Mouse (Mus musculus): Measurements from ENCODE around the gene Lrmda. TPM values are rescaled to one million over a fixed set of nuclear protein-coding genes. Genes with fewer than 3 reads are reported as not detected.

Gene Lrmda
- polyA plus RNA-seq, 1 experiment from 2014 or later, result 0.23 TPM

DNA sequence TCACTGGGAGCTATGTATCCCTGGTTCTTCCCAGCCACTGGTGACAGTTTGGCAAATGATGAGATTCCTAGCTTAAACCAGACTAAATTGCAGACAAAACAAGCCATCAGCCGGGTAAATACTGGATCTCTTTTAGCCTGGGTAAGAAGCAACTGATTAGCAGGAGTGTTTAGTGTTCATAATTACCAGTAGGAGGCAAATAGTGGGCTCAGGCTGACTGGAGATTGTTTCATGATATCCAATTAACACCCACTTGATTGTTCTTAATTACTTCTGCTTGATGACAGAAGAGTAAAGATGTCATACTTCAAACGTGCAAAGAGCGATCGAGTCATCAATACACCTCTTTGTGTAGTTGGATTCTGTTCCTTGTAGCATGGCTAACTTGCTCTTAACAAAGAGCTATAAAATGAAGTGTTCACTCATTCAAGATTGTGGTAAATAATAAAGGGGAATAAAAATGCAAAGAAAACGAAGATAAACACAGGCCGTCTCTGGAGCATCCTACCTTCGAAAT, 405.6 kb downstream of the Lrmda start:
- no peaks in the 10 kb centered on the region for H3K27me3 ChIP-seq (ENCODE audit: control insufficient read depth, insufficient read depth, low read length)
- no peaks in the 10 kb centered on the region for H3K36me3 ChIP-seq (ENCODE audit: control insufficient read depth, insufficient read depth, low read length)
- no peaks in the 10 kb centered on the region for H3K4me1 ChIP-seq (ENCODE audit: control insufficient read depth, insufficient read depth, low read length)
- H3K4me3 ChIP-seq (ENCODE audit: low read depth, low read length), result no peak overlapping the region
- ATAC-seq (ENCODE audit: low FRiP score) (no peak), DNase-seq (ENCODE audit: low spot score, missing footprints) (no peak)
- no peak overlapping the region for H3K27ac ChIP-seq (ENCODE audit: low read depth, low read length)
- no peaks in the 10 kb centered on the region for H3K9me3 ChIP-seq (ENCODE audit: control insufficient read depth, low read length)
- WGBS, result 86% methylated on average over 7 of the region's 7 CpGs
- no peak overlapping the region for H3K4me2 ChIP-seq
- H3K9ac ChIP-seq (ENCODE audit: low read length), result no peak overlapping the region

DNA sequence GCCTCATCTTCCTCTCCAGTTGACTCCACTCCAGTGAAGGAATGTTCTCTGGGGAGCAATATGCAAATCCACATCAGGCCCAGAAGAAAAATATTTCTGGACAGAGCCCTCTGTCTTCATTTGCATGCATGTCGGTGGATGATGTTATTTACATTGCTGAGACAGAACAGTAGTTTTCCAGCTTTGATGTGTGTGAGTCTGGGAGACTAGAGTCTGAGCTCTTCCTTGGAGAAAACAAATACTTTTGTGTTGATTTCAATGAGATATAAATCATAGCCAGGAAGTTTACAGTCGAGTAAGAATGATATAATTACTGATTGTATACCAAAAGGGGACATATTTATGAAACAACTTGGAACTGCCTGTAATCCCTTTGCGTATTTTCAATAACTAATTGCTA, 415.9 kb downstream of the Lrmda start:
- no peak overlapping the region for H3K27ac ChIP-seq (ENCODE audit: low read depth, low read length)
- ATAC-seq (ENCODE audit: low FRiP score) (no peak), DNase-seq (ENCODE audit: low spot score, missing footprints) (peak; percentile 60)
- H3K9me3 ChIP-seq (ENCODE audit: control insufficient read depth, low read length), result no peaks in the 10 kb centered on the region
- no peak overlapping the region for H3K4me3 ChIP-seq (ENCODE audit: low read depth, low read length)
- WGBS, result 80% methylated on average over 3 of the region's 3 CpGs
- no peaks in the 10 kb centered on the region for H3K27me3 ChIP-seq (ENCODE audit: control insufficient read depth, insufficient read depth, low read length)
- H3K9ac ChIP-seq (ENCODE audit: low read length), result no peak overlapping the region
- peaks cover 8% of the 10 kb centered on the region for H3K4me1 ChIP-seq (ENCODE audit: control insufficient read depth, insufficient read depth, low read length)
- no peak overlapping the region for H3K4me2 ChIP-seq
- no peaks in the 10 kb centered on the region for H3K36me3 ChIP-seq (ENCODE audit: control insufficient read depth, insufficient read depth, low read length)

DNA sequence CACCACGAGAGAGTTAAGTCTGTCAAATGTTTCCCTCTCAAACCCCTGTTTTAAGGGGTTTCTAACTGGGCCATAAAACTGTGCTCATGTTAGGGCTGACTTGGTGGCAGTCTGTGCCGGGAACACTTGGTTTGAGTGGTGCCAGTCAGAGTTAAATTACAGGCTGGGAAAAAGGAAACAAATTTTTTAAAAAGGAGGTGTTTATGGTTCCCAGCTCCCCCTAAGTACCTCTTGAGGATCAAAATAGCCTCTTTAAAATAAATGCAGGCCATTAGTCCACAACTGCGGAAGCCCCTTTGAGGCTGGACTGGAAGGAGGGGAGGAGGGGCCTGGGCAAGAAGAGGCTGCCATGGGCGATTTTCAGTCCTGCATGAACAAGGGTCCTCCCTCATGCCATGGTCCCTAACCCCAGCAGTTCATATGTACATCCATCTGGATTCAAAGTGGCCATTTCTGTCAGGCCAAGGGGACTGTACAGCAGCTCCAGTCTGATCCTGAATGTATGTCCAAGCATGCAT, 416.4 kb downstream of the Lrmda start:
- no peak overlapping the region for H3K27ac ChIP-seq (ENCODE audit: low read depth, low read length)
- H3K9ac ChIP-seq (ENCODE audit: low read length), result no peak overlapping the region
- H3K27me3 ChIP-seq (ENCODE audit: control insufficient read depth, insufficient read depth, low read length), result no peaks in the 10 kb centered on the region
- no peak for DNase-seq (ENCODE audit: low spot score, missing footprints)
- H3K4me3 ChIP-seq (ENCODE audit: low read depth, low read length), result no peak overlapping the region
- peaks cover 13% of the 10 kb centered on the region for H3K4me1 ChIP-seq (ENCODE audit: control insufficient read depth, insufficient read depth, low read length)
- WGBS, result 85% methylated on average over 4 of the region's 4 CpGs
- H3K9me3 ChIP-seq (ENCODE audit: control insufficient read depth, low read length), result no peaks in the 10 kb centered on the region
- H3K36me3 ChIP-seq (ENCODE audit: control insufficient read depth, insufficient read depth, low read length), result no peaks in the 10 kb centered on the region
- no peak for ATAC-seq (ENCODE audit: low FRiP score)
- no peak overlapping the region for H3K4me2 ChIP-seq

DNA sequence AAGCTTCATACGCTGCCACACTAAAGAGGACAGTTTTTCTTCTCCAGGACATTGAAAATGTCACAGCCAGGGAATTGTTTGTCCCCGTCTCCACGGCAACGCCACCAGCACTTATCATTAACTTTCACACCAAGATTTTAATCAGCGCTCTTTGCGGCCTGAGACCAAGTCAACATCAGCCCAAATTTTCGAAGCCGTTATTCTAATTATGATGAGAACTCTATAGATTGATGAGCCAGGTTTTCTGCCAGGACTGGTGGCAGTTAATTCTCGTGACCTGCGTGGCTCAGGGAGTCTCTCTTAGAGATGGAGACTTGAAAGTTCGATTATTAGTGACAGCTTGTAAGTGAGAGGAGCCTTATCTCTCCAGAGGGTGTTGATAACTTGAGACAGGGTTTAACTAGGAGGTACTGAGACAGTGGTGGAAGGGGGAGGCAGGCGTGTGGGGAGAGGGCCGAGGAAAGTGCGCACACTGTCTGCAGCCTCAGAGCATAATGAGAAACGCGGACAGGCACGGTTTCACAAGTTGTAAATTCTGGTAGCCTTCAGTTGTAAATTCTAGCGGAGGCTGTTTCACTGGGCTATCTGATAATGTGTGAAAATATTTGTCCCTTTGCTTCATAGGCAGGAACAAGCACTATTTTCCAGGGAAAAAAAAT, 421.0 kb downstream of the Lrmda start:
- H3K9me3 ChIP-seq (ENCODE audit: control insufficient read depth, low read length), result no peaks in the 10 kb centered on the region
- H3K4me3 ChIP-seq (ENCODE audit: low read depth, low read length), result no peak overlapping the region
- H3K27me3 ChIP-seq (ENCODE audit: control insufficient read depth, insufficient read depth, low read length), result no peaks in the 10 kb centered on the region; the same call in 1 of the 2 replicates
- WGBS, result 27% methylated on average over 18 of the region's 18 CpGs
- H3K4me1 ChIP-seq (ENCODE audit: control insufficient read depth, insufficient read depth, low read length), result peaks cover 15% of the 10 kb centered on the region
- H3K4me2 ChIP-seq, result peak overlapping the region; percentile 27; the same call in 1 of the 2 replicates
- ATAC-seq (ENCODE audit: low FRiP score) (peak; percentile 70), DNase-seq (ENCODE audit: low spot score, missing footprints) (peak; percentile 90)
- H3K9ac ChIP-seq (ENCODE audit: low read length), result peak overlapping the region; percentile 14; the same call in 1 of the 2 replicates
- no peak overlapping the region for H3K27ac ChIP-seq (ENCODE audit: low read depth, low read length)
- no peaks in the 10 kb centered on the region for H3K36me3 ChIP-seq (ENCODE audit: control insufficient read depth, insufficient read depth, low read length)

DNA sequence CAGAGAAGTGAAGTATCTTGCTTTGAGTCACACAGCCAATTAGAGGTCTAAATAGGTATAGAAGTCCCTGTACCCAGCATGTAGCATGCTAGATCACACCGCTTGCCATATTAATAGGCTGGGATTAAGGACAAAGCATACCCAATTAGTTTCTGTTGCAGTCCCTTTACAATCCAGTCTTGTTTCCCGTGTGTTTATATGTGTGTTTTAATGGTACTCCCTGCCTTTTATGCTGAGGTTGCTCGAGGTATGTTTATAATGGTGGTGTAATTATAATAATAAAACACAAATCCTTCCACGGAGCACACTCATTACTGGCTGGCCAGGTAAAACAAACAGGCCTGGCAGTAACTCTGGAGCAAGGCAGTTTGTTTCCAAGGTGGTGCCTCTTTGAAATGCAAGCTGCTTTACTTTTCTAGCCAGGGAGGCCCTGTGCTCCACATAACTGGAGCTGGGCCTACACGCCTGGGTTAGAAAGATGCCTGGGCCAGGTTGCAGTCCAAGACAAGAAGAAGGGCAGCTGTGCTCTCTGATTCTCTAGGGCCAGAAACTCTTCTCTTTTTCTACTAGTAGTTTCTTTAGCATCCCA, 422.4 kb downstream of the Lrmda start:
- Histone ChIP-seq H3K9ac (ENCODE audit: low read length) (no peak overlapping the region), H3K4me2 (no peak overlapping the region), H3K27ac (ENCODE audit: low read depth, low read length) (no peak overlapping the region), H3K4me1 (ENCODE audit: control insufficient read depth, insufficient read depth, low read length) (peaks cover 15% of the 10 kb centered on the region), H3K36me3 (ENCODE audit: control insufficient read depth, insufficient read depth, low read length) (no peaks in the 10 kb centered on the region), H3K27me3 (ENCODE audit: control insufficient read depth, insufficient read depth, low read length) (no peaks in the 10 kb centered on the region; the same call in 1 of the 2 replicates), H3K9me3 (ENCODE audit: control insufficient read depth, low read length) (no peaks in the 10 kb centered on the region), H3K4me3 (ENCODE audit: low read depth, low read length) (no peak overlapping the region)
- no peak for DNase-seq (ENCODE audit: low spot score, missing footprints)
- ATAC-seq (ENCODE audit: low FRiP score), result no peak
- 65% methylated on average over 5 of the region's 5 CpGs for WGBS

DNA sequence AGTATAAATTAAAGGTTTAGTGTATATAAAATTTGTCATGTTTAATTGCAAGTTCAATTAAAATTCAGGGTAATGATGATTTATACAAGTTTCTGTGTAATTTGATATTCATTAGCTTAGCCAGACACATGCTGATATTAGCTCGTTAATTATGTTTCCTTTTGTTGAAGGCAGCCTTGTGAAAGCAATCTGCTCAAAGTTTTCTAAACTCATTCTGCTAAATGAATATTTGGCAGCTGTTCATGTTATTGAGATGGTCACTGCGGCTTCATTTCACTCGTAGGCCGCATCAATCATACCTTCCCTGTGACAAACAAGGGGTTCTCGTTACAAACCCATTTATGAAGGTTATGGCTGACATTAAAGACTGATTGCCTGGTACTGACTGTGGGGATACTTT, 423.2 kb downstream of the Lrmda start:
- ATAC-seq (ENCODE audit: low FRiP score), result no peak
- no peak overlapping the region for H3K4me2 ChIP-seq
- no peak for DNase-seq (ENCODE audit: low spot score, missing footprints)
- no peaks in the 10 kb centered on the region for H3K9me3 ChIP-seq (ENCODE audit: control insufficient read depth, low read length)
- no peak overlapping the region for H3K9ac ChIP-seq (ENCODE audit: low read length)
- WGBS, result 90% methylated on average over 5 of the region's 5 CpGs
- H3K4me3 ChIP-seq (ENCODE audit: low read depth, low read length), result no peak overlapping the region
- no peak overlapping the region for H3K27ac ChIP-seq (ENCODE audit: low read depth, low read length)
- no peaks in the 10 kb centered on the region; the same call in 1 of the 2 replicates for H3K27me3 ChIP-seq (ENCODE audit: control insufficient read depth, insufficient read depth, low read length)
- no peaks in the 10 kb centered on the region for H3K36me3 ChIP-seq (ENCODE audit: control insufficient read depth, insufficient read depth, low read length)
- peaks cover 15% of the 10 kb centered on the region for H3K4me1 ChIP-seq (ENCODE audit: control insufficient read depth, insufficient read depth, low read length)

DNA sequence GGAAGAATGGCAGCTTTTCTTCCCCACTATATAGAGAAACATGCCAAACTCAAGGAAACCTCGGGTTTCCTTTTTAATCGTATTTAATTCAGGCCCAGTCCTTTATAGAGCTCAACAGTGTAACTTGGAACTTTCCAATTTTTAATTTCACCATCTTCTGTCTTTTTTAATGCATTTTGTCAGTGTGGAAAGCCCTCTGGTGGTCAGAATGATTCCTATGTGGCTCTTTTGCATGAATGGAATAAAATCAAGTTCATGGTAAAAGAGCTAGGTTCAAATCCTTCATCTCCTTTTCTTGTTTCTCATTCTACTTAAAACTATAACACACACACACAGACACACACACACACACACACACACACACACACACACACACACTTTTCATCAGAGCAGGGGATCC, 425.0 kb downstream of the Lrmda start:
- Histone ChIP-seq H3K36me3 (ENCODE audit: control insufficient read depth, insufficient read depth, low read length) (no peaks in the 10 kb centered on the region), H3K27me3 (ENCODE audit: control insufficient read depth, insufficient read depth, low read length) (peaks cover 6% of the 10 kb centered on the region; the same call in 1 of the 2 replicates), H3K4me1 (ENCODE audit: control insufficient read depth, insufficient read depth, low read length) (peaks cover 13% of the 10 kb centered on the region), H3K4me2 (no peak overlapping the region), H3K9me3 (ENCODE audit: control insufficient read depth, low read length) (no peaks in the 10 kb centered on the region), H3K9ac (ENCODE audit: low read length) (no peak overlapping the region), H3K27ac (ENCODE audit: low read depth, low read length) (no peak overlapping the region), H3K4me3 (ENCODE audit: low read depth, low read length) (no peak overlapping the region)
- WGBS, result 86% methylated on average over 2 of the region's 2 CpGs
- DNase-seq (ENCODE audit: low spot score, missing footprints) (no peak), ATAC-seq (ENCODE audit: low FRiP score) (no peak)

DNA sequence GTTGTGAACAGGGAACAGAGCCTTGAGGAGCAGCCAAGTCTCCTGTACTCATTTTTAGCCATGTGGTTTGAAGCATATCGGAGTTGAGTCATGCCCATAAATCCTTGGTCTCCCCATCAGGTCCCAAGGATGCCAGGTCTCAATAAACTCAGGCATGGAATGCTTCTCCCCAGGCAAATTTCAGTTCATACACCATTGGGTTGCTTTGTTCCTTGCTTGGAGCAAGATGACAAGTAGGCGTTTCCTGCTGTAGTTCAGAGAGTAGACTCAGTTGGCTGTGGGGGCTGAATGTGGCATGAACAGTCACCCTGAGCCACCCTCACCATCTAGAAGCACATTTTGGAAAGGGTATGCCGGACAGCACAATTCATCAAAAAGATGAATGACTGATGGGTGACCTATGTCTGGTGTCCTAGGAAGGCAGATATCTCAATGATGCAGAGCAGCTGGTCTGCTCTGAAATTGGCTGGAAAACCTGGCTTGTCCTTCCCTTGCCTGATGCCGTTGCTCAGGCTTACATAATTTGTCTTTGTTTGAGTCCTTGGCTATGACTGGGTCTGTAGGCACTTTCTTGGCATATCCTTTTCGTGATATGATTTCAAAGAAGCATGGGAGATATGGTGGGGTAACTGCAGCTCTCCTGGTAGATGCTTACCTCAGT, 425.8 kb downstream of the Lrmda start:
- DNase-seq (ENCODE audit: low spot score, missing footprints), result no peak
- no peak for ATAC-seq (ENCODE audit: low FRiP score)
- H3K4me3 ChIP-seq (ENCODE audit: low read depth, low read length), result no peak overlapping the region
- H3K4me2 ChIP-seq, result no peak overlapping the region
- H3K4me1 ChIP-seq (ENCODE audit: control insufficient read depth, insufficient read depth, low read length), result peaks cover 8% of the 10 kb centered on the region
- WGBS, result 88% methylated on average over 5 of the region's 5 CpGs
- H3K9me3 ChIP-seq (ENCODE audit: control insufficient read depth, low read length), result no peaks in the 10 kb centered on the region
- H3K36me3 ChIP-seq (ENCODE audit: control insufficient read depth, insufficient read depth, low read length), result no peaks in the 10 kb centered on the region
- no peak overlapping the region for H3K27ac ChIP-seq (ENCODE audit: low read depth, low read length)
- H3K9ac ChIP-seq (ENCODE audit: low read length), result no peak overlapping the region
- peaks cover 6% of the 10 kb centered on the region; the same call in 1 of the 2 replicates for H3K27me3 ChIP-seq (ENCODE audit: control insufficient read depth, insufficient read depth, low read length)

Measured in midbrain, embryonic 11.5 days (tissue).